8 mouse cellular contexts compared by ENCODE assay signal in genomic region chr16:33062024-33062681, GRCm38 (mm10). TPM values are rescaled to one million over a fixed set of nuclear protein-coding genes. Genes with fewer than 3 reads are reported as not detected.
DNase-seq lines count a peak whose midpoint lies in the region; ATAC-seq and TF ChIP-seq lines count a peak whose summit lies in the region.

Gene Lmln, plus strand, starts transcription at chr16:33062521.

- H3K4me1 ChIP-seq in bone marrow macrophage, adult 2 months (ENCODE audit: control insufficient read depth, insufficient read depth, low read length) = peaks cover 11% of the 10 kb centered on the region
- H3K4me1 ChIP-seq in embryonic fibroblast, embryonic 13.5 days (ENCODE audit: control insufficient read depth, insufficient read depth, low read length) = peaks cover 6% of the 10 kb centered on the region
- peaks cover 19% of the 10 kb centered on the region for H3K4me1 ChIP-seq in heart, embryonic 10.5 days
- peaks cover 39% of the 10 kb centered on the region for H3K4me1 ChIP-seq in kidney, embryonic 15.5 days

- H3K9ac ChIP-seq in kidney, embryonic 15.5 days = peak within 1 kb of the TSS; percentile 63

- H3K27ac ChIP-seq in bone marrow macrophage, adult 2 months (ENCODE audit: insufficient read depth, low read depth, low read length) = peak within 1 kb of the TSS; percentile 56
- H3K27ac ChIP-seq in embryonic fibroblast, embryonic 13.5 days (ENCODE audit: insufficient read depth, low read length) = peak within 1 kb of the TSS; percentile 82
- H3K27ac ChIP-seq in heart, embryonic 10.5 days = peak within 1 kb of the TSS; percentile 91
- H3K27ac ChIP-seq in kidney, embryonic 15.5 days = peak within 1 kb of the TSS; percentile 87

- WGBS in heart, embryonic 10.5 days = under 1% methylated on average over 60 of the region's 64 CpGs
- WGBS in kidney, embryonic 15.5 days = under 1% methylated on average over 64 of the region's 64 CpGs

- H3K4me3 ChIP-seq in bone marrow macrophage, adult 2 months (ENCODE audit: insufficient read depth, low read length) = peak within 1 kb of the TSS; percentile 73
- H3K4me3 ChIP-seq in embryonic fibroblast, embryonic 13.5 days (ENCODE audit: insufficient read depth, low read length) = peak within 1 kb of the TSS; percentile 64
- peak within 1 kb of the TSS; percentile 88 for H3K4me3 ChIP-seq in heart, embryonic 10.5 days
- peak within 1 kb of the TSS; percentile 75 for H3K4me3 ChIP-seq in kidney, embryonic 15.5 days (replicated peaks)

- H3K27me3 ChIP-seq in heart, embryonic 10.5 days (ENCODE audit: insufficient read depth, poor library complexity, severe bottlenecking) = no peaks in the 10 kb centered on the region
- no peaks in the 10 kb centered on the region for H3K27me3 ChIP-seq in kidney, embryonic 15.5 days

- DNase-seq in A20 (ENCODE audit: low read depth, low spot score) = peak; percentile 94
- DNase-seq in heart, embryonic 10.5 days (ENCODE audit: low spot score) = peak; percentile 96
- DNase-seq in liver = peak; percentile 91
- peak; percentile 87 to 92 for DNase-seq in spleen, postnatal 4 days (ENCODE audit: low spot score in 2 of 2)

- no peak for TF ChIP-seq CTCF in bone marrow macrophage, adult 2 months (IDR thresholded peaks at IDR 0.05; ENCODE audit: low read depth, low read length)
- TF ChIP-seq CTCF in embryonic fibroblast, embryonic 13.5 days (IDR thresholded peaks at IDR 0.05; ENCODE audit: borderline replicate concordance, insufficient read depth, low read length) = no peak

- no peak for TF ChIP-seq POLR2A in bone marrow macrophage, adult 2 months (IDR thresholded peaks at IDR 0.05; ENCODE audit: borderline replicate concordance, low read depth, low read length)
- peak; percentile 86 for TF ChIP-seq POLR2A in embryonic fibroblast, embryonic 13.5 days (IDR thresholded peaks at IDR 0.05; ENCODE audit: low read depth, low read length)

- H3K36me3 ChIP-seq in heart, embryonic 10.5 days = peaks cover 37% of the 10 kb centered on the region
- peaks cover 33% of the 10 kb centered on the region for H3K36me3 ChIP-seq in kidney, embryonic 15.5 days

- peak within 1 kb of the TSS; percentile 84 for H3K4me2 ChIP-seq in kidney, embryonic 15.5 days

- no peaks in the 10 kb centered on the region for H3K9me3 ChIP-seq in heart, embryonic 10.5 days
- H3K9me3 ChIP-seq in kidney, embryonic 15.5 days (replicated peaks) = no peaks in the 10 kb centered on the region

- peak; percentile 98 for ATAC-seq in kidney, embryonic 15.5 days (replicated peaks; ENCODE audit: low FRiP score)
- ATAC-seq in monocyte, adult 5-6 weeks (replicated peaks; ENCODE audit: insufficient number of reproducible peaks, low FRiP score, low TSS enrichment, poor library complexity, severe bottlenecking) = peak; percentile 87

RNA-seq across cellular contexts. Expression of gene Lmln, which starts in this region (rescaled TPM):
- polyA plus RNA-seq in bone marrow macrophage, adult 2 months (2012; ENCODE audit: insufficient read depth, insufficient read length, missing spikeins) = 4.4 and 4.6 TPM in 2 replicates
- 1.9 and 2.4 TPM in 2 replicates for polyA plus RNA-seq in embryonic fibroblast, embryonic 13.5 days (2011; ENCODE audit: insufficient read length, low read depth, missing spikeins)
- polyA plus RNA-seq in heart, embryonic 10.5 days (2016; fragmentation: Nextera tagmentation; extraction: Ambion mirVana) = 3.0 and 3.3 TPM in 2 replicates
- polyA plus RNA-seq in kidney, embryonic 15.5 days (2015; fragmentation: Nextera tagmentation; extraction: Ambion mirVana) = 2.3 and 4.1 TPM in 2 replicates
- 0.21 to 0.57 TPM (median 0.39 TPM) in 3 replicates for total RNA-seq in monocyte, adult 5-6 weeks (2017)

Comparison
In these comparisons a context has a peak if more than half of its experiments do, and no peak if none do; other contexts are left out.
1. Peak in every context shown above with its lines: DNase-seq, ATAC-seq, H3K4me3 ChIP-seq and H3K27ac ChIP-seq.
2. Peak in ATAC-seq in monocyte, adult 5-6 weeks; RNA of the gene not detected or under 1 TPM.